Mouse (Mus musculus): Measurements from ENCODE around the gene Cdkl1. TPM values are rescaled to one million over a fixed set of nuclear protein-coding genes. Genes with fewer than 3 reads are reported as not detected.
A peak's percentile ranks its signal among the peaks of the same experiment; 100 is the strongest.

Gene Cdkl1
- polyA plus RNA-seq (2012; rRNA removed): 2.5 TPM in 2 replicates

DNA sequence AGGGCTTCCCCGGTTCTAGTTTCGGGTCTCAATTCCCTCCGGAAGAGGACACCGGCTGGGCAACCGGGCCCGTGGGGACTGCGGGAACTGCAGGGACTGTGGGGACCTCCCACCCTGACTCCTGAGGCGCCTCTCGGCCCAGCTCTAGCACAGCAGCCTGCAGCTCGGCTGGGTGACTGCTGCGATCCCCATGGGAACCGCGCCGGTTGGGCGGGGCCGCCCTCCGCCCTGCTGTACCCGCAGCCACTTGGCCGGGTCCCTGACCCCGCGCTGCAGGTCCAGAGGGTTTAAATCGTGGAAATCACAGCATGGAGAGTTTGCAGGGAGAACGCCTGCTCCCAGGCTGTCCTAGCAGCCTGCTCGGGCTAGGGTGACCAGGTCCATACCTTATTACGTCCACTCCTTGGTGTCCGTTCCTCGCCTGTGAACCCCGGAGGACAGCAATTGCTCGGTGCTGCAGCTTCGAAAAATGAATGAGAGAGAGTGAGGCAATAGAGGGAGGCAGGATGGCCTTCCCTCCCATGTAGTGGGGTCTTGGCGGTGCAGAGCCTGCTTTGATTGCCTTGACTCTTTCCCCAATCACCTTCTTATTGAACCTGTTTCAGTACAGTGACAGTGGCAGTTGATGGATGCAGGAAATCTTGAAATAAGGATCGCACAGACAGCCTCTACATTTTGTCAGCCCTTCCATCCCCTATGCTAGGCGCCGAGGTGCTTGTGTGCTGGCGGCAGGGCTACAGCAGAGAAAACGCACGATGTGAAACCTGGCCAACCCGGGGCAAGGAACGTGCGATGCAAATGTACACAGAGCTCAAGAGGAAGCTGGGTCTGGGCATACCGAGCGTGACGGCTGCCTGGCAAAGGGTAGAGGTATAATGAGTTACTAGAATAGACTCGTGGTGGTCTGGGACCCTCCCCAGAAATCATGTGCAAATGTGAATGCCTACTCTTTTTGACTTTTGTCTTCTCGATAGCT, at the start of gene Cdkl1:
Cdkl1 (minus strand) TSS at position 738 of the 976 bp plus-strand sequence.
- WGBS: 2% methylated on average over 45 of the region's 45 CpGs
- DNase-seq: peak; percentile 61
- no peak within 1 kb of the TSS for H3K27ac ChIP-seq (ENCODE audit: control insufficient read depth, insufficient read depth, low read length)

DNA sequence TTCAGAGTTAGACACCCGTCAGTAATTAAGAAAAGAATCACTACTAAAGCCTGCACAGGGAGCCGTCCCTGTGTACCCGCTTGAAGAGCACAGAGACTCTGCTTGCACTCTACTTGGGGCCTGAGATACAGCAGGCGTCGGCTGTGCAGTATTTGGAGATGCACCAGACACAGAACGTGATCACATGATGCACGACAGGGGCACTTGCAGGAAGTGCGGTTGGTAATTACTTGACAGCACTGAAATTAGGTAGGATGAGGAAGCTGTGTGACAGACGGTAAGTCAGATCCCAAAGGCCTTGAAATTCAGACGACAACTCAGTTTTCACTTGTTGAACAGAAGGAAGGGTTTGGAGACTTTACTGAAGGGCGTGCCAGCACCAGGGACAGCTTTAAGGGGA, 47.3 kb upstream of the Cdkl1 start:
- H3K36me3 ChIP-seq (ENCODE audit: control insufficient read depth, insufficient read depth, low read length): peaks cover 5% of the 10 kb centered on the region; the same call in 1 of the 2 replicates
- no peak overlapping the region for H3K4me3 ChIP-seq (ENCODE audit: control insufficient read depth, insufficient read depth, low read length)
- DNase-seq: peak; percentile 30
- H3K4me1 ChIP-seq (replicated peaks; ENCODE audit: control insufficient read depth, insufficient read depth, low read length): peaks cover 6% of the 10 kb centered on the region; the same call in 1 of the 2 replicates
- H3K27ac ChIP-seq (ENCODE audit: control insufficient read depth, insufficient read depth, low read length): no peak overlapping the region
- TF ChIP-seq POLR2A (IDR thresholded peaks at IDR 0.05; ENCODE audit: control insufficient read depth, extremely low read depth, insufficient read depth, low read length, poor library complexity) (no peak), CTCF (IDR thresholded peaks at IDR 0.05; ENCODE audit: borderline replicate concordance, control insufficient read depth, extremely low read depth, insufficient read depth, low read length, poor library complexity) (no peak)
- WGBS: 39% methylated on average over 11 of the region's 11 CpGs
- no peaks in the 10 kb centered on the region for H3K27me3 ChIP-seq (ENCODE audit: control insufficient read depth, insufficient read depth, low read length)

More for the DNA sequence above, at the start of gene Cdkl1:
- H3K27me3 ChIP-seq (ENCODE audit: control insufficient read depth, insufficient read depth, low read length): no peaks in the 10 kb centered on the region
- no peak for TF ChIP-seq CTCF (IDR thresholded peaks at IDR 0.05; ENCODE audit: borderline replicate concordance, control insufficient read depth, extremely low read depth, insufficient read depth, low read length, poor library complexity)
- no peak for TF ChIP-seq POLR2A (IDR thresholded peaks at IDR 0.05; ENCODE audit: control insufficient read depth, extremely low read depth, insufficient read depth, low read length, poor library complexity)
- peaks cover 29% of the 10 kb centered on the region for H3K4me1 ChIP-seq (replicated peaks; ENCODE audit: control insufficient read depth, insufficient read depth, low read length)
- no peaks in the 10 kb centered on the region for H3K36me3 ChIP-seq (ENCODE audit: control insufficient read depth, insufficient read depth, low read length)
- H3K4me3 ChIP-seq (ENCODE audit: control insufficient read depth, insufficient read depth, low read length): peak within 1 kb of the TSS; percentile 47

DNA sequence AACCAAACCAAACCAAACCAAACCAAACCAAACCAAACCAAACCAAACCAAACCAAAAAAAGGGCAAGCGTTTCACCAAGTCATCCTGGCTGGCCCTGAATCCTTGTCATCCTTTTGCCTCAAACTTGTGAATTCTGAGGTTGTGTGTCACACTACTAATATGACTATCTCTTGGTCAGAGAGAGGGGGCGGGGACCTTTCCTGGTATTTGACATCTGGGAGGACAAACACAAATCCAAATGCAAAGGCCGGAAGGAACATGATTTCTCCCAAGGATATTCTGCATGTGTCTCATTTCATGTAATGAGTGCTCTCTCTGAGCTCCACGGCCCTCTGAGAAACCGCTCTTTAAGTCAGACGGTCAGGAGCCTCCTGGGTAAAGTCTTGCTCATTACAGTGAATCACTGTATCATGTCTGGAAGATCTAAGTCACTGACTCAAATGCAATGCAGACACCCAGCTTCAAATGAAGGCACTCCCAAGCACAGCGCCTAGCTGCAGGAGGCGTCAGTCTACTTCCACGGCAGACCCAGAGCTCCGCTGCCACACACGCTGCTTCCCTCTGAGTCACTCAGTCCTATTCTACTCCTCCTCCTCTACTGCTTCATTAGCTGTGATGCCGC, 43.0 kb upstream of the Cdkl1 start:
- peaks cover 6% of the 10 kb centered on the region; the same call in 1 of the 2 replicates for H3K4me1 ChIP-seq (replicated peaks; ENCODE audit: control insufficient read depth, insufficient read depth, low read length)
- no peak overlapping the region for H3K27ac ChIP-seq (ENCODE audit: control insufficient read depth, insufficient read depth, low read length)
- no peak for TF ChIP-seq CTCF (IDR thresholded peaks at IDR 0.05; ENCODE audit: borderline replicate concordance, control insufficient read depth, extremely low read depth, insufficient read depth, low read length, poor library complexity)
- TF ChIP-seq POLR2A (IDR thresholded peaks at IDR 0.05; ENCODE audit: control insufficient read depth, extremely low read depth, insufficient read depth, low read length, poor library complexity): no peak
- H3K4me3 ChIP-seq (ENCODE audit: control insufficient read depth, insufficient read depth, low read length): no peak overlapping the region
- H3K36me3 ChIP-seq (ENCODE audit: control insufficient read depth, insufficient read depth, low read length): no peaks in the 10 kb centered on the region
- no peaks in the 10 kb centered on the region for H3K27me3 ChIP-seq (ENCODE audit: control insufficient read depth, insufficient read depth, low read length)
- DNase-seq: no peak
- WGBS: 96% methylated on average over 12 of the region's 12 CpGs

DNA sequence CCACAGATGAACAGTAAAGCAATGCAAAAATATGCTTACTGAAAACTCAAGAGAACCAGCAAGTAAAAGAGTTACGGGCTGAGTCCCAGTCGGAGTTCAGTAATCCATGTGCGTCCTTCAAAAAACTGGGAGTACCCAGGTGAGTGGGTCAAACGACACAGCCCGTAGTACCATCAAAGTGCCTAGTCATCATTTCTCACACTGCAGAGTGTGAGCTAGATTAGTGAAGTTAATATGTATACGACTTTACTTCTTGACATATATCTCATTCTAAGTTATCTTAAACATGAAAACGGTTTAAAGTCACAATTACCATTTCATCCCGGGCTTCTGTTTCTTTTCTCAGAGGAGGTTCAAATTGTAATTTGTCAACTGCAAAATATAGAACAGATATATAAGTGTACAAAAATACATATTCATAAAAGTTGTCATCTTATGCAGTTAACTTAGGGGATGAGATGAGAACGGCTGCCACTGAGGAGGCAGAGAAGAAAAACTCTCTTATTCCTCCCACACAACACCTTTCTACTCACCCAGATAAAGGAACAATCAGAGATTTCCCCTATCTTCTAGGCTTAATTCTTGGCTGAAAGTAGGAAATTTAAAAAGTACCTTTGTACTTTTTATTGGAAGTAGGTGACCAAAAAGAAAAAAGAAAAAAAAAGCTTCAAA, 40.3 kb upstream of the Cdkl1 start:
- no peaks in the 10 kb centered on the region for H3K27me3 ChIP-seq (ENCODE audit: control insufficient read depth, insufficient read depth, low read length)
- WGBS: 97% methylated on average over 9 of the region's 9 CpGs
- DNase-seq: no peak
- TF ChIP-seq CTCF (IDR thresholded peaks at IDR 0.05; ENCODE audit: borderline replicate concordance, control insufficient read depth, extremely low read depth, insufficient read depth, low read length, poor library complexity): no peak
- no peak overlapping the region for H3K27ac ChIP-seq (ENCODE audit: control insufficient read depth, insufficient read depth, low read length)
- H3K4me1 ChIP-seq (replicated peaks; ENCODE audit: control insufficient read depth, insufficient read depth, low read length): no peaks in the 10 kb centered on the region
- peaks cover 3% of the 10 kb centered on the region for H3K36me3 ChIP-seq (ENCODE audit: control insufficient read depth, insufficient read depth, low read length)
- no peak overlapping the region for H3K4me3 ChIP-seq (ENCODE audit: control insufficient read depth, insufficient read depth, low read length)

DNA sequence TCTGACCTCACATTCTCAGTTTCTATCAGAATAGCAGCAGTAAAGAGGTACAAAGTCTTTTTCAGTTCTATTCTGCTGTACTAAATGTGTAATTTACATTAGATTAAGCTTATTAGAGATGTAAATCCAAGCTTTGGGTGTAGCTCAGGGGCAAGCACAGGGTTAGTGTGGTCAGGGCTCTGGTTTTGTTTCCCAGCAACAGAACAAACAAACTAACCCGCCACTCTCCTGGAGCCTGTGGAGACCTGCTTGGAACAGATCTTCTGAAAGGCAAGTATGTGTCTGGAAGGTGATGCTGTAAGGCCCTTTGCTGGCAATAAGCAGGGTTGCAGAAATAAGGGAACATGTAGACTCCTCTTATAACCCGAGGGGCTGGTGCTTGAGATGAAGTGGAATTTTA, 37.1 kb upstream of the Cdkl1 start:
- Histone ChIP-seq H3K36me3 (ENCODE audit: control insufficient read depth, insufficient read depth, low read length) (peaks cover 16% of the 10 kb centered on the region), H3K4me1 (replicated peaks; ENCODE audit: control insufficient read depth, insufficient read depth, low read length) (no peaks in the 10 kb centered on the region), H3K27ac (ENCODE audit: control insufficient read depth, insufficient read depth, low read length) (no peak overlapping the region), H3K27me3 (ENCODE audit: control insufficient read depth, insufficient read depth, low read length) (no peaks in the 10 kb centered on the region), H3K4me3 (ENCODE audit: control insufficient read depth, insufficient read depth, low read length) (no peak overlapping the region)
- DNase-seq: no peak
- WGBS: 83% methylated on average over 2 of the region's 2 CpGs
- TF ChIP-seq POLR2A (IDR thresholded peaks at IDR 0.05; ENCODE audit: control insufficient read depth, extremely low read depth, insufficient read depth, low read length, poor library complexity) (no peak), CTCF (IDR thresholded peaks at IDR 0.05; ENCODE audit: borderline replicate concordance, control insufficient read depth, extremely low read depth, insufficient read depth, low read length, poor library complexity) (no peak)
